Mouse (Mus musculus): ENCODE data around the gene Klhl41. TPM values are rescaled to one million over a fixed set of nuclear protein-coding genes. Genes with fewer than 3 reads are reported as not detected.
"Not testable (repeated sequence)": the region's sequence is repeated elsewhere in the genome, so short reads cannot be mapped to it uniquely, and the experiment has no call there.

The Klhl41 gene
- polyA plus RNA-seq, 1 experiment from 2014 or later, result 1.8 TPM

DNA sequence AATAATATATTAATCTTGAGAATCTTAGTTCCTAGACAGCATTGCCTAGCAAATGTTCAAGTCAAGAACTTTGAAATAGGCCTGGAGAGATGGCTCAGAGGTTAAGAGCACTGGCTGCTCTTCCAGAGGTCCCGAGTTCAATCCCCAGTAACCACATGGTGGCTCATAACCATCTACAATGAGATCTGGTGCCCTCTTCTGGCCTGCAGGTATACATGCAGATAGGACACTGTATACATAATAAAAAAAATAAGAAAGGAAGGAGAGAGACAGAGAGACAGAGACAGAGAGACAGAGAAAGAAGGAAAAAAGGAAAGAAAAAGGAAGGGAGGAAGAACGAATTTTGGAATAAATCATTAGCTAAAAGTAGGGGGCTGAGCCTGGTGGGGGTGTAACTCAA, 6.8 kb downstream of the Klhl41 start:
- Histone ChIP-seq H3K27me3 (ENCODE audit: control insufficient read depth, insufficient read depth, low read depth, low read length) (no peaks in the 10 kb centered on the region), H3K9ac (ENCODE audit: low read length) (no peak overlapping the region), H3K4me1 (replicated peaks; ENCODE audit: control insufficient read depth, insufficient read depth, low read length) (no peaks in the 10 kb centered on the region), H3K36me3 (ENCODE audit: control insufficient read depth, insufficient read depth, low read length) (no peaks in the 10 kb centered on the region), H3K9me3 (ENCODE audit: control insufficient read depth, low read length) (no peaks in the 10 kb centered on the region), H3K4me3 (ENCODE audit: low read length) (no peak overlapping the region), H3K4me2 (ENCODE audit: low read depth, low read length) (no peak overlapping the region), H3K27ac (ENCODE audit: low read length) (no peak overlapping the region)
- no peak for ATAC-seq (ENCODE audit: low read depth)
- whole genome bisulfite sequencing, result 50% methylated on average over 2 of the region's 2 CpGs

- H3K4me3 ChIP-seq (ENCODE audit: low read length); H3K27ac ChIP-seq (ENCODE audit: low read length); ATAC-seq (ENCODE audit: low read depth); H3K9ac ChIP-seq (ENCODE audit: low read length); H3K36me3 ChIP-seq (ENCODE audit: control insufficient read depth, insufficient read depth, low read length); H3K9me3 ChIP-seq (ENCODE audit: control insufficient read depth, low read length); H3K27me3 ChIP-seq (ENCODE audit: control insufficient read depth, insufficient read depth, low read depth, low read length); H3K4me2 ChIP-seq (ENCODE audit: low read depth, low read length); H3K4me1 ChIP-seq (replicated peaks; ENCODE audit: control insufficient read depth, insufficient read depth, low read length): not testable (repeated sequence)
- 82% methylated on average over 2 of the region's 2 CpGs for WGBS
Observed at GRCm38 (mm10) chr2:69677215-69677614, 7.3 kb downstream of the Klhl41 start.

DNA sequence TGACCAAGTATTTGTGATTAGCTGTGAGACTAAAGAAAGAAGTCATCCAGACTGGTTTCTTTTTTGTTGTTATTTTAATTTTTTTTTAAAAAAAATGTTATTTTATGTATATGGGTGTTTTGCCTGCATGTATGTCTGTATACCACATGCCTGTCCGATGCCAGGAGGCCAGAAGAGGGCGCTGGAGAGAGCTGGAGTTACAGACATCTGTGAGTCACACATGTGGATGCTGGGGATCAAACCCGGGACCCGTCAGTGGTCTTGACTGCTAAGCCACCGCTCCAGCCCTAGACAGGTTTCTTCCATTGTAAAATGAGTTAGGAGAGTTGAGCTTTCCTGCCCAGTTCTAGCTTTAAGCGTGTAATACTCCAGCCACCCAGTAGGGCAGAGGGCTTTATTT, 10.1 kb downstream of the Klhl41 start:
- Histone ChIP-seq H3K4me2 (ENCODE audit: low read depth, low read length) (no peak overlapping the region), H3K9me3 (ENCODE audit: control insufficient read depth, low read length) (no peaks in the 10 kb centered on the region)

GRCm38 (mm10) chr2:69681931-69682330, 12.0 kb downstream of the Klhl41 start:
- Histone ChIP-seq H3K27me3 (ENCODE audit: control insufficient read depth, insufficient read depth, low read depth, low read length) (no peaks in the 10 kb centered on the region), H3K36me3 (ENCODE audit: control insufficient read depth, insufficient read depth, low read length) (no peaks in the 10 kb centered on the region), H3K4me2 (ENCODE audit: low read depth, low read length) (no peak overlapping the region), H3K9ac (ENCODE audit: low read length) (no peak overlapping the region), H3K4me3 (ENCODE audit: low read length) (no peak overlapping the region), H3K27ac (ENCODE audit: low read length) (no peak overlapping the region), H3K4me1 (replicated peaks; ENCODE audit: control insufficient read depth, insufficient read depth, low read length) (no peaks in the 10 kb centered on the region), H3K9me3 (ENCODE audit: control insufficient read depth, low read length) (no peaks in the 10 kb centered on the region)
- no peak for ATAC-seq (ENCODE audit: low read depth)
- 81% methylated on average over 4 of the region's 4 CpGs for WGBS

More for the DNA sequence above, 10.1 kb downstream of the Klhl41 start:
- no peaks in the 10 kb centered on the region for H3K4me1 ChIP-seq (replicated peaks; ENCODE audit: control insufficient read depth, insufficient read depth, low read length)
- H3K9ac ChIP-seq (ENCODE audit: low read length), result no peak overlapping the region
- H3K27me3 ChIP-seq (ENCODE audit: control insufficient read depth, insufficient read depth, low read depth, low read length), result no peaks in the 10 kb centered on the region
- no peak overlapping the region for H3K4me3 ChIP-seq (ENCODE audit: low read length)
- no peaks in the 10 kb centered on the region for H3K36me3 ChIP-seq (ENCODE audit: control insufficient read depth, insufficient read depth, low read length)
- 55% methylated on average over 6 of the region's 6 CpGs for WGBS
- no peak for ATAC-seq (ENCODE audit: low read depth)
- no peak overlapping the region for H3K27ac ChIP-seq (ENCODE audit: low read length)

DNA sequence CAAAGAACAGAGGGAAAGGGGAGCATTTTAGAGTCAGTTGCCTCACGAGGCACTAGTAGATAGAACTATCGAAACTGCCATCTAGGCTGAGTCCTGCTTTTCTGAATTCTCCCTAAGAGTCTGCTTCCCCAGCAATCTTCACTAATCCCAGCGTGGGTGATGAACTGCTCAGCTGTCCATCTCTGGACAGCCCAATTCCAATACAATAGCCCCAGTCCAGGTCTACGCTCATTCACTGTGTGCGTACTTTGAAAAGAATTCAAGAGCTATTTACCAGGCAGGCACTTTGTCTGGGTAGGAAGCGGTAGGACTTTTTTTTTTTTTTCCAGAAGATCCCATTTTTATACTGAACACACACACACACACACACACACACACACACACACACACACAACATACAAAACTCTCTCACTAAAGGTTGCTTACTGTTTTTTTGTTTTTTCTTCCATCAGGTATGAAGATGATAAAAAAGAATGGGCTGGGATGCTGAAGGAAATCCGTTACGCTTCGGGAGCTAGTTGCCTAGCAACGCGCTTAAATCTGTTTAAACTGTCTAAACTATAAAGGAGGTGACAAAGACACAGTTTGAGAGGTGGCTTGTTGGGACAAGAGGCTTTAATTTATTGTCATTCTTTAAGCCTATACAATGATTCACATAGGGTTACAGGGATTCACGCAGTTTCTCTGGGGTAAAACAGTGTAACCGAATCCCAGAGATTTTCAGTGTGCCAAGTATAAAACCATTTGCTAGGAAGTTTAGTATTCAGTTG, 13.3 kb downstream of the Klhl41 start:
- Histone ChIP-seq H3K27me3 (ENCODE audit: control insufficient read depth, insufficient read depth, low read depth, low read length) (no peaks in the 10 kb centered on the region), H3K4me3 (ENCODE audit: low read length) (no peak overlapping the region), H3K4me1 (replicated peaks; ENCODE audit: control insufficient read depth, insufficient read depth, low read length) (no peaks in the 10 kb centered on the region), H3K27ac (ENCODE audit: low read length) (no peak overlapping the region), H3K4me2 (ENCODE audit: low read depth, low read length) (no peak overlapping the region), H3K36me3 (ENCODE audit: control insufficient read depth, insufficient read depth, low read length) (no peaks in the 10 kb centered on the region; the same call in 1 of the 2 replicates), H3K9me3 (ENCODE audit: control insufficient read depth, low read length) (no peaks in the 10 kb centered on the region), H3K9ac (ENCODE audit: low read length) (no peak overlapping the region)
- ATAC-seq (ENCODE audit: low read depth), result no peak
- WGBS, result 74% methylated on average over 13 of the region's 13 CpGs

DNA sequence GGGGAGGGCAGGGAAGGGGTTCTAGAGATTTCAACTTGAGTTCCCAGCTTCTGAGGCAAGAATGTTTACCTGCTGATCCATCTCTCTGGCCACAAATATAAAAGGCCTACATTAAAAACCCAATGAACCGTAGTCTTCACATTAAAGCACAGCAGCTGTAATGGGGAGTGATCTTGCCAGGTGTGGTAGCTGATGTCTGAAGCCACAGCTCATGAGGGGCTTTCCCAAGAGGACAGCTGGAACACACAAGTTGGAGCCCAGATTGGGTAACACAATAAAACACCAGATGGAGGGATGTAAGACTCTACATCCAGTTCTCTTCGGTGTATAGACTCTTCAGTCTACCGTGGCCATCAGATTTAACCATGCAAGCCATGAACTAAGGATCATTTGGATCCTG, 14.6 kb downstream of the Klhl41 start:
- Histone ChIP-seq H3K27me3 (ENCODE audit: control insufficient read depth, insufficient read depth, low read depth, low read length) (no peaks in the 10 kb centered on the region), H3K27ac (ENCODE audit: low read length) (no peak overlapping the region), H3K36me3 (ENCODE audit: control insufficient read depth, insufficient read depth, low read length) (no peaks in the 10 kb centered on the region; the same call in 1 of the 2 replicates), H3K4me1 (replicated peaks; ENCODE audit: control insufficient read depth, insufficient read depth, low read length) (no peaks in the 10 kb centered on the region), H3K9ac (ENCODE audit: low read length) (no peak overlapping the region), H3K4me2 (ENCODE audit: low read depth, low read length) (no peak overlapping the region), H3K9me3 (ENCODE audit: control insufficient read depth, low read length) (no peaks in the 10 kb centered on the region), H3K4me3 (ENCODE audit: low read length) (no peak overlapping the region)
- 97% methylated on average over 3 of the region's 3 CpGs for WGBS
- no peak for ATAC-seq (ENCODE audit: low read depth)

DNA sequence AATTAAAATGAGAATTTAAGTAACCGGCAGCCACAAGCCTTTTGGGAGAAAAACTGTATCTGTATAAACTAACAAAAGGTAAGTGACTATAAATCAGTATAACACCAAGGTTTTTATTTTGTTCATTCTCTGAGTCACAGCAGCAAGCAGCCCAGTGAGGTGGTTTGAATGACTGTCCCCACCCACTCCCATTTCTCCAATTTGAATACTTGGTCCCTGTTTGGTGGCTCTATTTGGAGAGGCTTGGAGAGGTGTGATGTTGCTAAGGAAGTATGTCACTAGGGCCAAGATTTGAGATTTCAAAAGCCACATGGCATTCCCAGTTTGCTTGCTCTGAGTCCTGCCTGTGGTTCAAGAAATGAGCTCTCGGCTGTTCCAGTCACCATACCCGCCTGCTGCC, 20.3 kb downstream of the Klhl41 start:
- H3K36me3 ChIP-seq (ENCODE audit: control insufficient read depth, insufficient read depth, low read length), result peaks cover 9% of the 10 kb centered on the region
- H3K4me3 ChIP-seq (ENCODE audit: low read length), result no peak overlapping the region
- no peak overlapping the region for H3K4me2 ChIP-seq (ENCODE audit: low read depth, low read length)
- H3K9me3 ChIP-seq (ENCODE audit: control insufficient read depth, low read length), result no peaks in the 10 kb centered on the region
- WGBS, result 95% methylated on average over 3 of the region's 3 CpGs
- H3K4me1 ChIP-seq (replicated peaks; ENCODE audit: control insufficient read depth, insufficient read depth, low read length), result no peaks in the 10 kb centered on the region
- H3K9ac ChIP-seq (ENCODE audit: low read length), result no peak overlapping the region
- H3K27ac ChIP-seq (ENCODE audit: low read length), result no peak overlapping the region
- no peak for ATAC-seq (ENCODE audit: low read depth)
- no peaks in the 10 kb centered on the region for H3K27me3 ChIP-seq (ENCODE audit: control insufficient read depth, insufficient read depth, low read depth, low read length)

DNA sequence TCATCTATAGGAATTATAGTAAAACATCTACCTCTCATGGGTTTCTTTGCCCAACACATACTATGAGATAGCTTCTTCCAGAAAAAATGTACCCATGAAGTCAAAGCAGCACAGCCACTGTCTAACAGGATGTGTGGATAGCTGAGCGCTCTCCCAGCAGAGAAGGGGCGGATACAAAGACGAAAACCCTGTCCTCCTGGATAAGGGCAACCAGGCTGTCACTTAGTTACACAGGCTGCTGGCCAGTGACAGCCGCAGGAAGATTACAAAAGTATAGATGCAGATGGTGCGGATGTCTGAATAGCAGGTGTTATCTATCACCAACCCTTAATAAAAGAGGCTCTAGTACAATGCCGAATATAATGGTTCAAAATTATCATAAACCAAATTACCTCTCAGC, 20.9 kb downstream of the Klhl41 start:
- WGBS, result 77% methylated on average over 6 of the region's 6 CpGs
- H3K36me3 ChIP-seq (ENCODE audit: control insufficient read depth, insufficient read depth, low read length), result peaks cover 9% of the 10 kb centered on the region
- no peak overlapping the region for H3K4me3 ChIP-seq (ENCODE audit: low read length)
- H3K9ac ChIP-seq (ENCODE audit: low read length), result no peak overlapping the region
- no peak overlapping the region for H3K27ac ChIP-seq (ENCODE audit: low read length)
- no peaks in the 10 kb centered on the region for H3K27me3 ChIP-seq (ENCODE audit: control insufficient read depth, insufficient read depth, low read depth, low read length)
- H3K4me1 ChIP-seq (replicated peaks; ENCODE audit: control insufficient read depth, insufficient read depth, low read length), result no peaks in the 10 kb centered on the region
- H3K9me3 ChIP-seq (ENCODE audit: control insufficient read depth, low read length), result no peaks in the 10 kb centered on the region
- H3K4me2 ChIP-seq (ENCODE audit: low read depth, low read length), result no peak overlapping the region
- no peak; the same call in 1 of the 2 replicates for ATAC-seq (ENCODE audit: low read depth)

DNA sequence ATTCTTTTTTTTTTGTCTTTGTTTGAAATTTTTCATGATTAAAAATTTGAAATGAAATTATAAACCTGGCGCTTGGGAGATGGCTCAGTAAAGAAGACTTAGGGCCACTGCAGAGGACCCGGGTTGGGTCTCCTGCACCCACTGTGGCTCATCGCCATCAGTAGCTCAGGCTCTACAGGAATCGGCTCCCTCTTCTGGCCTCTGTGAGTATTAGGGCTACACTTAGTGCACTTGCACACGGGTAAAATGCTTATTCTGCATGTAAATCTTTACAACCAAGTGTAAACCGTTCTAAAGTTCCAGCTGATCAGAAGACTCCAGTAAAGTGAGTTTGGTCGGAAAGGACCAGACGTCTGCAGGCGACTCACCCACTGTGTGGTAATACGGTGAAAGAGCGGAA, 23.6 kb downstream of the Klhl41 start:
- Histone ChIP-seq H3K9ac (ENCODE audit: low read length) (no peak overlapping the region), H3K27me3 (ENCODE audit: control insufficient read depth, insufficient read depth, low read depth, low read length) (no peaks in the 10 kb centered on the region), H3K4me1 (replicated peaks; ENCODE audit: control insufficient read depth, insufficient read depth, low read length) (no peaks in the 10 kb centered on the region), H3K27ac (ENCODE audit: low read length) (no peak overlapping the region), H3K9me3 (ENCODE audit: control insufficient read depth, low read length) (no peaks in the 10 kb centered on the region), H3K4me3 (ENCODE audit: low read length) (no peak overlapping the region), H3K36me3 (ENCODE audit: control insufficient read depth, insufficient read depth, low read length) (peaks cover 9% of the 10 kb centered on the region), H3K4me2 (ENCODE audit: low read depth, low read length) (no peak overlapping the region)
- ATAC-seq (ENCODE audit: low read depth), result no peak
- WGBS, result 89% methylated on average over 11 of the region's 11 CpGs
